Mouse (Mus musculus) small intestine, adult 2 months (tissue): Measurements from ENCODE around the gene St3gal5. TPM values are rescaled to one million over a fixed set of nuclear protein-coding genes. Genes with fewer than 3 reads are reported as not detected.
A peak's percentile ranks its signal among the peaks of the same experiment; 100 is the strongest.

ENCODE experiments used
- H3K27ac ChIP-seq: fragments of 200-500 bp; 2 replicates; pipeline ENCODE4 v1.5.1; 2012; ENCODE audit warnings: low read depth, low read length, control low read depth, inconsistent platforms; ENCODE audit not compliant: insufficient read depth
- H3K27me3 ChIP-seq: fragments of 200-500 bp; 2 replicates; pipeline ENCODE4 v1.6.1; 2012; ENCODE audit warnings: mild to moderate bottlenecking, moderate library complexity, low read length, inconsistent platforms; ENCODE audit not compliant: control insufficient read depth, insufficient read depth
- H3K36me3 ChIP-seq: fragments of 200-500 bp; 2 replicates; pipeline ENCODE4 v1.6.1; 2012; ENCODE audit warnings: mild to moderate bottlenecking, low read length, control low read depth, inconsistent platforms; ENCODE audit not compliant: control insufficient read depth, insufficient read depth
- H3K4me1 ChIP-seq: fragments of 200-500 bp; 2 replicates; pipeline ENCODE4 v1.6.1; 2012; ENCODE audit warnings: low read length, inconsistent platforms, mixed read lengths; ENCODE audit not compliant: control insufficient read depth, insufficient read depth, insufficient read length
- H3K4me3 ChIP-seq: fragments of 200-500 bp; 2 replicates; pipeline ENCODE4 v1.5.1; 2012; ENCODE audit warnings: low read depth, mild to moderate bottlenecking, control low read depth, inconsistent platforms, low read length, moderate library complexity
- CTCF ChIP-seq: fragments of 200-500 bp; IDR thresholded peaks from 2 replicates; pipeline ENCODE4 v1.5.1; 2012; ENCODE audit warnings: low read depth, mild to moderate bottlenecking, control low read depth, inconsistent platforms, low read length, moderate library complexity, mixed read lengths; ENCODE audit not compliant: insufficient replicate concordance, insufficient read length; ENCODE audit errors: extremely low read depth
- POLR2A ChIP-seq: fragments of 200-500 bp; IDR thresholded peaks from 2 replicates; pipeline ENCODE4 v1.6.1; 2012; ENCODE audit warnings: low read depth, mild to moderate bottlenecking, control low read depth, inconsistent platforms, low read length, moderate library complexity
- WGBS: fragments of 180-500 bp; shearing (Covaris S2); methylation state at CpG from one replicate; pipeline ENCODE4 v1.1.7; 2018; 5-methylcytosine and 5-hydroxymethylcytosine counted together
- polyA plus RNA-seq: library from polyadenylated mRNA; depleted of rRNA; stranded (reverse); fragments of >200 nt; gene quantifications from 2 replicates; pipeline ENCODE4 v1.2.3, GENCODE M21; 2012

The St3gal5 gene
- polyA plus RNA-seq, 1 experiment, result 2.8 TPM

DNA sequence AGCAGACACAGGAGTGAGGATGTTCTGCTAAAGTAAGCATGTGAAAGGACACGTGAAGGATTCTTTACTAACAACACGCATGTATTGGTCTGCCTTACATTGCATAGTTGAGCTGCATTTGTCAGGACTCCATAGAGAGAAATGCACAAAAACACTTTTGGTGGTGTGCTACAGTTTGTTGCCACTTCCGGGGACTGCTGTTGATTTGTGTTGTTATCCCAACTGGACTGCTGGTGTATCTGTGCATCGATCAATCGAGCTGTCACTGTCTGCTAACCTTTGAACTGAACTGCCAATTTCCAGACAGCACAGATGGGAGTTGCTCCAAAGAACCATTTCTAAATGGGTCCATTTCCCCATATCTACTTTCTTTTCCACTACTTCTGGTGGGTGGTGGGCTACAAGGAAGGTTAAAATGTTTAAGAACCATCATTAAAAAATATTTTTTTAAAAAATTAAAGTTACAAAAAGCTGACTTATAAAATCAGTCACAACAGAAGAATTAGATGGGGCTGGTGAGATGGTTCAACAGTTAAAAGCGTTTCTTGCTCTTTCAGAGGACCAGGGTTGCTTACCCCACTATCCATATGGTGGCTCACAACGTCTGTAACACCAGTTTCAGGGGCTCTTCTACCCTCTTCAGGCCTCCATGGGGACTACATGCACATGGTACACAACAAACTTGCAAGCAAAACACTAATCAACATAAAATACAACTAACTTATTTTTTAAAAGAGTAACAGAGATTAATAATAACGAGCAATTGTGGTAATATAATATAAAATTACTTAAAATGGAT, 61.8 kb downstream of the St3gal5 start:
- whole genome bisulfite sequencing, result 77% methylated on average over 8 of the region's 8 CpGs
- Histone ChIP-seq H3K4me3 (no peak overlapping the region), H3K36me3 (no peaks in the 10 kb centered on the region), H3K4me1 (no peaks in the 10 kb centered on the region), H3K27ac (no peak overlapping the region), H3K27me3 (no peaks in the 10 kb centered on the region)
- TF ChIP-seq CTCF (no peak), POLR2A (no peak)

GRCm38 (mm10) chr6:72159861-72160395, 62.5 kb downstream of the St3gal5 start:
- no peaks in the 10 kb centered on the region for H3K27me3 ChIP-seq
- WGBS, result 57% methylated on average over 10 of the region's 10 CpGs
- H3K4me3 ChIP-seq, result no peak overlapping the region
- H3K4me1 ChIP-seq, result no peaks in the 10 kb centered on the region
- no peak for TF ChIP-seq POLR2A
- no peak for TF ChIP-seq CTCF
- no peak overlapping the region for H3K27ac ChIP-seq
- H3K36me3 ChIP-seq, result no peaks in the 10 kb centered on the region

- H3K27ac ChIP-seq, result no peak overlapping the region
- TF ChIP-seq POLR2A, result no peak
- TF ChIP-seq CTCF, result no peak
- no peaks in the 10 kb centered on the region for H3K4me1 ChIP-seq
- no peaks in the 10 kb centered on the region for H3K27me3 ChIP-seq
- 78% methylated on average over 3 of the region's 3 CpGs for WGBS
- no peak overlapping the region for H3K4me3 ChIP-seq
- H3K36me3 ChIP-seq, result no peaks in the 10 kb centered on the region
Observed at GRCm38 (mm10) chr6:72160991-72161390, 63.6 kb downstream of the St3gal5 start.

GRCm38 (mm10) chr6:72161751-72162150, 64.4 kb downstream of the St3gal5 start:
- Histone ChIP-seq H3K27ac (no peak overlapping the region), H3K27me3 (no peaks in the 10 kb centered on the region), H3K4me1 (no peaks in the 10 kb centered on the region), H3K36me3 (no peaks in the 10 kb centered on the region), H3K4me3 (no peak overlapping the region)
- 47% methylated on average over 5 of the region's 5 CpGs for WGBS
- no peak for TF ChIP-seq POLR2A
- no peak for TF ChIP-seq CTCF

GRCm38 (mm10) chr6:72162155-72162890, 64.9 kb downstream of the St3gal5 start:
- no peaks in the 10 kb centered on the region for H3K36me3 ChIP-seq
- H3K27ac ChIP-seq, result no peak overlapping the region
- no peaks in the 10 kb centered on the region for H3K4me1 ChIP-seq
- no peaks in the 10 kb centered on the region for H3K27me3 ChIP-seq
- H3K4me3 ChIP-seq, result peak overlapping the region; percentile 21; the same call in 1 of the 2 replicates
- TF ChIP-seq POLR2A, result no peak
- no peak for TF ChIP-seq CTCF
- 29% methylated on average over 19 of the region's 19 CpGs for WGBS

- H3K36me3 ChIP-seq, result no peaks in the 10 kb centered on the region
- no peak overlapping the region for H3K27ac ChIP-seq
- no peaks in the 10 kb centered on the region for H3K4me1 ChIP-seq
- WGBS, result 22% methylated on average over 20 of the region's 20 CpGs
- H3K27me3 ChIP-seq, result no peaks in the 10 kb centered on the region
- TF ChIP-seq POLR2A (no peak), CTCF (peak; percentile 90; the same call in 1 of the 2 replicates)
- H3K4me3 ChIP-seq, result no peak overlapping the region
Observed at GRCm38 (mm10) chr6:72164321-72165275, 67.2 kb downstream of the St3gal5 start.
